Mouse (Mus musculus): ENCODE measurements at regions not wholly inside any gene's neighbourhood (a gene's known extent, or its start where the extent isn't known, plus 50 kb on each side); places are given as distances from the start of the nearest gene placed in this dataset.

DNA sequence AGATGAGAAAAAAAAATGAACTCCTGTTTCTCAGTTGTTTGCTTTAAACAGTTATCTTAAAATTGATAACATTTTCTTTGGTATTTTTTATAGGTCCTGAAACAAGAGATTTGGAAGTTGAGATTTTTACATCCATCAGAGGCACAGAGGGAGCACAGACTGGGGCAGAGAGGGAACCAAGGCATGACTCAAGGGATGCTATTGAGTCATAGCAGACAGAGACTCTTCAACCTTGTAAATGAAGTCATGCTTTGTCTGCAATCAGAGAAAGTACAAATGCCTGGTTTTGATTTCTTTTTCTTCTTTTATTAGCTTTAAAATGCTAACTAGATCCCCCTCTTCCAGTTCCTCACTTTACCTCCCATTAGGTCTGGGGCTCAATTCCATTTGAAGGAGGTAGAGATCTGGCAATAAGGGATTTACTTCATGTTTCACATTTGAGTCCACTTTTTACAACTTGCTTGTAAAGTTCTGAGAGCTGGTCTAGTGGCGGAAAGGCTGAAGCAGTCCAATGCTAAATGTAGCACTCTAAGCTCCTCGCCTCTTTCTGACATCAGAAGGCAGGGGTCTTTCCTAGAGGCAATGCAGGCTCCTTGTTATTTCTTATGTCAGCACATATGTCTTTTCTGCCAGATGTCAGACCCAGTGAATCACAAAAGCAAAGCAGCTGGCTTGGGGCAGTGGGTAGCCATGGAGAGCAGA is 77.7 kb upstream of the Tnc start:
- no peak for DNase-seq (ENCODE audit: low read depth)

GRCm38 (mm10) chr4:64123675-64124074 is 76.9 kb upstream of the Tnc start:
- no peak for DNase-seq (ENCODE audit: low read depth)

More for the DNA sequence above, 77.7 kb upstream of the Tnc start:
- TF ChIP-seq POLR2A (IDR thresholded peaks at IDR 0.05; ENCODE audit: borderline replicate concordance, extremely low read depth, insufficient read depth, insufficient read length, poor library complexity, severe bottlenecking), result no peak
- no peak for TF ChIP-seq CTCF (IDR thresholded peaks at IDR 0.05; ENCODE audit: borderline replicate concordance, extremely low read depth, insufficient read depth, insufficient read length)

DNA sequence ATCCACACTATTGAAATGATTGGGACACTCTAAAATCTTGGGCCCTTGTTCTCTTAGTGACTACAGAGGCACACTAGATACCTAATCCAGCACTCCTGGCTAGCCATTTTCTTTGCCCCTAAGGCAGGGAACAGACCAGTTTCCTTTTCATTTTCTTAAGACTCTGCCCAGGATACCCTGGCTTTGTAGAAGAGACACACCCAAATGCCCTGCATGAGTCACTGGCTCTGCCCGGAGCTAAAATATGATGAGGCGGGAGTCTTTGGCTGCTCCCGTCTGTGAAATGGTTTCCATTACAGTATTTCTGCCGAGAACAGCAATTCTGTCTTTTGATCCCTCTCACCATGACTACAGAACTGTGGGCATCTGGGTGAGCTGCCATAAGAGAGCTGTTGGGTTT is 51.4 kb upstream of the Tnc start:
- DNase-seq (ENCODE audit: low read depth), result no peak
- TF ChIP-seq CTCF (IDR thresholded peaks at IDR 0.05; ENCODE audit: borderline replicate concordance, extremely low read depth, insufficient read depth, insufficient read length) (no peak), POLR2A (IDR thresholded peaks at IDR 0.05; ENCODE audit: borderline replicate concordance, extremely low read depth, insufficient read depth, insufficient read length, poor library complexity, severe bottlenecking) (no peak)

More at GRCm38 (mm10) chr4:64123675-64124074, 76.9 kb upstream of the Tnc start:
- TF ChIP-seq POLR2A (IDR thresholded peaks at IDR 0.05; ENCODE audit: borderline replicate concordance, extremely low read depth, insufficient read depth, insufficient read length, poor library complexity, severe bottlenecking) (no peak), CTCF (IDR thresholded peaks at IDR 0.05; ENCODE audit: borderline replicate concordance, extremely low read depth, insufficient read depth, insufficient read length) (no peak)
